Mouse (Mus musculus) CD4-positive helper T cell, adult 2 months (primary cell): ENCODE data around the gene Agap1.

Experiments
- DNase-seq: peaks from one replicate; pipeline ENCODE4 v3.0.0-alpha.2; 2012; ENCODE audit warnings: low read depth, missing footprints, low spot score

Gene Agap1

GRCm38 (mm10) chr1:89457126-89458031, 2.8 kb downstream of the Agap1 start:
- DNase-seq = no peak

- no peak for DNase-seq
Observed at GRCm38 (mm10) chr1:89461881-89462280, 7.3 kb downstream of the Agap1 start.

GRCm38 (mm10) chr1:89463138-89463537, 8.5 kb downstream of the Agap1 start:
- no peak for DNase-seq

- DNase-seq = no peak
Observed at GRCm38 (mm10) chr1:89465417-89466002, 10.9 kb downstream of the Agap1 start.

- DNase-seq = no peak
Observed at GRCm38 (mm10) chr1:89467321-89468069, 12.9 kb downstream of the Agap1 start.

- DNase-seq = no peak
Observed at GRCm38 (mm10) chr1:89468141-89468540, 13.5 kb downstream of the Agap1 start.

GRCm38 (mm10) chr1:89471430-89471829, 16.8 kb downstream of the Agap1 start:
- DNase-seq = no peak

- no peak for DNase-seq
Observed at GRCm38 (mm10) chr1:89471891-89472290, 17.3 kb downstream of the Agap1 start.

- DNase-seq = no peak
Observed at GRCm38 (mm10) chr1:89473946-89474345, 19.3 kb downstream of the Agap1 start.

GRCm38 (mm10) chr1:89474853-89475252, 20.2 kb downstream of the Agap1 start:
- no peak for DNase-seq

GRCm38 (mm10) chr1:89477033-89477432, 22.4 kb downstream of the Agap1 start:
- no peak for DNase-seq

- no peak for DNase-seq
Observed at GRCm38 (mm10) chr1:89478571-89479460, 24.2 kb downstream of the Agap1 start.

GRCm38 (mm10) chr1:89481154-89481553, 26.5 kb downstream of the Agap1 start:
- DNase-seq = no peak

- no peak for DNase-seq
Observed at GRCm38 (mm10) chr1:89482812-89483211, 28.2 kb downstream of the Agap1 start.

GRCm38 (mm10) chr1:89486891-89487290, 32.3 kb downstream of the Agap1 start:
- DNase-seq = no peak

- DNase-seq = no peak
Observed at GRCm38 (mm10) chr1:89489111-89489971, 34.7 kb downstream of the Agap1 start.

- DNase-seq = no peak
Observed at GRCm38 (mm10) chr1:89493177-89493576, 38.6 kb downstream of the Agap1 start.

- DNase-seq = no peak
Observed at GRCm38 (mm10) chr1:89494816-89495215, 40.2 kb downstream of the Agap1 start.

- DNase-seq = no peak
Observed at GRCm38 (mm10) chr1:89496204-89496603, 41.6 kb downstream of the Agap1 start.

GRCm38 (mm10) chr1:89500925-89501324, 46.3 kb downstream of the Agap1 start:
- no peak for DNase-seq
